In genomic region chr6:126033693-126034402, GRCm38 (mm10) we compare ENCODE assay signal across 12 mouse cellular contexts.
DNase-seq lines count a peak whose midpoint lies in the region; ATAC-seq lines count a peak whose summit lies in the region.
"Had no signal": no experiment of that assay in that cellular context is flagged by ENCODE, and none has a peak within 500 bp of the region (broad histone marks: within the 10 kb centered on the region; RNA-seq: fewer than 3 reads in every experiment).

No protein-coding gene starts in this region.

- no peak overlapping the region for H3K4me2 ChIP-seq in hindbrain, embryonic 12.5 days (replicated peaks)
- no peak overlapping the region for H3K4me2 ChIP-seq in hindbrain, embryonic 16.5 days (ENCODE audit: low read length)
- H3K4me2 ChIP-seq in embryonic facial prominence, embryonic 12.5 days (replicated peaks), result 0 out of 2 replicates have a peak overlapping the region, but pooled peaks have one; percentile 14
- H3K4me2 ChIP-seq: midbrain, embryonic 11.5 days; neural tube, embryonic 13.5 days had no signal

- H3K9ac ChIP-seq in hindbrain, embryonic 12.5 days, result no peak overlapping the region
- H3K9ac ChIP-seq in hindbrain, embryonic 16.5 days (ENCODE audit: low read depth, low read length), result no peak overlapping the region
- no peak overlapping the region for H3K9ac ChIP-seq in embryonic facial prominence, embryonic 12.5 days
- H3K9ac ChIP-seq: neural tube, embryonic 13.5 days had no signal

- H3K4me3 ChIP-seq in hindbrain, embryonic 12.5 days, result no peak overlapping the region
- no peak overlapping the region for H3K4me3 ChIP-seq in hindbrain, embryonic 16.5 days (ENCODE audit: low read length)
- H3K4me3 ChIP-seq in embryonic facial prominence, embryonic 12.5 days, result no peak overlapping the region
- H3K4me3 ChIP-seq: neural tube, embryonic 13.5 days had no signal

- peak; percentile 93 for DNase-seq in Muller cell, postnatal 12 days (ENCODE audit: inconsistent ontology term)
- peak; percentile 76 for DNase-seq in lung, postnatal 25 days (ENCODE audit: low spot score)
- DNase-seq in layer of hippocampus, adult 9-10 months (ENCODE audit: low spot score), result no peak
- no peak for DNase-seq in gastrocnemius, postnatal 10 days
- DNase-seq: adrenal gland, postnatal 10 days; cerebellum, postnatal 10 days had no signal

- H3K27me3 ChIP-seq in hindbrain, embryonic 12.5 days, result no peaks in the 10 kb centered on the region
- H3K27me3 ChIP-seq in hindbrain, embryonic 16.5 days (replicated peaks; ENCODE audit: control insufficient read depth, insufficient read depth, low read length), result no peaks in the 10 kb centered on the region
- H3K27me3 ChIP-seq in embryonic facial prominence, embryonic 12.5 days, result no peaks in the 10 kb centered on the region
- H3K27me3 ChIP-seq: neural tube, embryonic 13.5 days had no signal

- H3K9me3 ChIP-seq in hindbrain, embryonic 12.5 days (replicated peaks), result no peaks in the 10 kb centered on the region
- no peaks in the 10 kb centered on the region for H3K9me3 ChIP-seq in hindbrain, embryonic 16.5 days (ENCODE audit: control insufficient read depth, low read length)
- H3K9me3 ChIP-seq in embryonic facial prominence, embryonic 12.5 days, result no peaks in the 10 kb centered on the region
- H3K9me3 ChIP-seq: neural tube, embryonic 13.5 days had no signal

- H3K27ac ChIP-seq in hindbrain, embryonic 12.5 days, result no peak overlapping the region
- H3K27ac ChIP-seq in hindbrain, embryonic 16.5 days (ENCODE audit: low read depth, low read length), result no peak overlapping the region
- H3K27ac ChIP-seq in embryonic facial prominence, embryonic 12.5 days, result no peak overlapping the region
- H3K27ac ChIP-seq: kidney, postnatal 0 days had no signal

- 0 out of 2 replicates have a peak, but pooled peaks have one; percentile 11 for ATAC-seq in hindbrain, embryonic 12.5 days (ENCODE audit: low FRiP score)
- no peak for ATAC-seq in hindbrain, embryonic 16.5 days
- peak; percentile 60 for ATAC-seq in embryonic facial prominence, embryonic 12.5 days (ENCODE audit: insufficient number of reproducible peaks, insufficient read depth, low FRiP score, low TSS enrichment)

- peaks cover 7% of the 10 kb centered on the region for H3K4me1 ChIP-seq in hindbrain, embryonic 12.5 days
- no peaks in the 10 kb centered on the region; the same call in 1 of the 2 replicates for H3K4me1 ChIP-seq in hindbrain, embryonic 16.5 days (ENCODE audit: control insufficient read depth, insufficient read depth, low read depth, low read length)
- H3K4me1 ChIP-seq in embryonic facial prominence, embryonic 12.5 days, result no peaks in the 10 kb centered on the region

- no peaks in the 10 kb centered on the region for H3K36me3 ChIP-seq in hindbrain, embryonic 12.5 days
- no peaks in the 10 kb centered on the region for H3K36me3 ChIP-seq in hindbrain, embryonic 16.5 days (ENCODE audit: control insufficient read depth, insufficient read depth, low read length)
- no peaks in the 10 kb centered on the region for H3K36me3 ChIP-seq in embryonic facial prominence, embryonic 12.5 days
- H3K36me3 ChIP-seq: neural tube, embryonic 13.5 days had no signal

- 69% methylated on average over 8 of the region's 8 CpGs for WGBS in hindbrain, embryonic 12.5 days
- WGBS in hindbrain, embryonic 16.5 days, result 67% methylated on average over 8 of the region's 8 CpGs
- 53% methylated on average over 8 of the region's 8 CpGs for WGBS in embryonic facial prominence, embryonic 12.5 days

Comparison
In these comparisons a context has a peak if more than half of its experiments do, and no peak if none do; other contexts are left out.
1. DNase-seq: peak in Muller cell, postnatal 12 days (single experiment) and lung, postnatal 25 days (single experiment); none in layer of hippocampus, adult 9-10 months (single experiment) and gastrocnemius, postnatal 10 days (single experiment).